23 mouse cellular contexts compared by ENCODE assay signal in the genomic region with DNA sequence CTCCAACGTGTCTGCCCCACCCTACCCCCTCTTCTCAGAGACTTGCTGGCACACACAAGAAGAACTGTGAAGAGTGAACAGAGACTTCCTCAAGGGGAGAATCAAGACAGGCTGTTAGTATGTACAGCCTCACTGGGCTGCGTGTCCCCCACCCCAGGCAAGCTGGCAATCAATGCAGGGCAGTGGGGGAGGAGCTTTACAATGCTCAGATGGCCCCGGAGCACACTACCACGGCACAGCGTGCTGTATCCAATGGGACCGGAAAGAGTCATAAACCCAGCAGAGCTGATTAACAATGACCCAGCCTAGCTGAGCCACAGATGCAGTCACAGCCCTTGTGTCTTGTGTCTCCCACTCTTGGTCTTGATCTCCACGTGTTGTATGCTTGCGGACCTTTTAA. TPM values are rescaled to one million over a fixed set of nuclear protein-coding genes. Genes with fewer than 3 reads are reported as not detected.
DNase-seq lines count a peak whose midpoint lies in the region; ATAC-seq and TF ChIP-seq lines count a peak whose summit lies in the region.
"Had no signal": no experiment of that assay in that cellular context is flagged by ENCODE, and none has a peak within 500 bp of the region (broad histone marks: within the 10 kb centered on the region; RNA-seq: fewer than 3 reads in every experiment).

No protein-coding gene starts in this region.

- H3K4me1 ChIP-seq in neural tube, embryonic 12.5 days = peaks cover 3% of the 10 kb centered on the region; the same call in 1 of the 2 replicates
- no peaks in the 10 kb centered on the region for H3K4me1 ChIP-seq in neural tube, embryonic 15.5 days
- H3K4me1 ChIP-seq: embryonic facial prominence, embryonic 10.5 days; heart, embryonic 15.5 days; hindbrain, embryonic 13.5 days had no signal

- no peak overlapping the region for H3K4me2 ChIP-seq in neural tube, embryonic 12.5 days (replicated peaks)
- no peak overlapping the region for H3K4me2 ChIP-seq in neural tube, embryonic 15.5 days
- H3K4me2 ChIP-seq: heart, embryonic 11.5 days; heart, embryonic 15.5 days; hindbrain, embryonic 13.5 days had no signal

- 0 out of 2 replicates have a peak overlapping the region, but pooled peaks have one; percentile 13 for H3K9ac ChIP-seq in neural tube, embryonic 12.5 days
- H3K9ac ChIP-seq in neural tube, embryonic 15.5 days (replicated peaks) = no peak overlapping the region
- H3K9ac ChIP-seq: heart, embryonic 15.5 days; hindbrain, embryonic 13.5 days had no signal

- H3K9me3 ChIP-seq in neural tube, embryonic 12.5 days = no peaks in the 10 kb centered on the region
- H3K9me3 ChIP-seq in neural tube, embryonic 15.5 days (replicated peaks) = no peaks in the 10 kb centered on the region
- H3K9me3 ChIP-seq: embryonic facial prominence, embryonic 10.5 days; heart, embryonic 15.5 days; hindbrain, embryonic 13.5 days had no signal

- no peak for TF ChIP-seq CTCF in left cerebral cortex, adult 2 months (IDR thresholded peaks at IDR 0.05)

- intact Hi-C loops in left cerebral cortex, adult 2 months (cut with DNase I) = no loop called here

- no peak overlapping the region for H3K27ac ChIP-seq in neural tube, embryonic 12.5 days
- H3K27ac ChIP-seq in neural tube, embryonic 15.5 days (replicated peaks) = no peak overlapping the region
- H3K27ac ChIP-seq in left cerebral cortex, adult 2 months = no peak overlapping the region
- H3K27ac ChIP-seq: embryonic facial prominence, embryonic 10.5 days; heart, embryonic 15.5 days; hindbrain, embryonic 13.5 days; hindbrain, postnatal 0 days had no signal

- no peaks in the 10 kb centered on the region for H3K27me3 ChIP-seq in neural tube, embryonic 12.5 days (replicated peaks)
- H3K27me3 ChIP-seq in neural tube, embryonic 15.5 days (replicated peaks) = no peaks in the 10 kb centered on the region
- H3K27me3 ChIP-seq: heart, embryonic 15.5 days; hindbrain, embryonic 13.5 days had no signal

- H3K4me3 ChIP-seq in neural tube, embryonic 12.5 days = no peak overlapping the region
- no peak overlapping the region for H3K4me3 ChIP-seq in neural tube, embryonic 15.5 days (replicated peaks)
- H3K4me3 ChIP-seq in left cerebral cortex, adult 2 months = no peak overlapping the region
- H3K4me3 ChIP-seq: embryonic facial prominence, embryonic 10.5 days; heart, embryonic 15.5 days; hindbrain, embryonic 13.5 days had no signal

- H3K36me3 ChIP-seq in neural tube, embryonic 12.5 days = no peaks in the 10 kb centered on the region
- no peaks in the 10 kb centered on the region for H3K36me3 ChIP-seq in neural tube, embryonic 15.5 days
- H3K36me3 ChIP-seq: embryonic facial prominence, embryonic 10.5 days; heart, embryonic 15.5 days; hindbrain, embryonic 13.5 days had no signal

- 35% methylated on average over 8 of the region's 8 CpGs for WGBS in neural tube, embryonic 12.5 days
- WGBS in neural tube, embryonic 15.5 days = 30% methylated on average over 8 of the region's 8 CpGs

- ATAC-seq in neural tube, embryonic 12.5 days (ENCODE audit: low FRiP score, low read depth) = no peak
- ATAC-seq in neural tube, embryonic 15.5 days (ENCODE audit: low FRiP score) = no peak
- ATAC-seq: forebrain, embryonic 14.5 days; hindbrain, postnatal 0 days had no signal

- DNase-seq in ES-CJ7 (ENCODE audit: low read depth, low spot score) (peak; percentile 83), ZHBTc4 (ENCODE audit: low read depth, low spot score) (peak; percentile 84)
- peak; percentile 2 for DNase-seq in mesoderm, embryonic 11.5 days (ENCODE audit: low read depth, low spot score)
- no peak for DNase-seq in left cerebral cortex, adult 9 months (ENCODE audit: low spot score in 2 of 2)
- DNase-seq in adrenal gland, adult (ENCODE audit: inconsistent age in 2 of 2, low spot score in 1 of 2) = no peak
- no peak for DNase-seq in left cerebral cortex, adult 2 months (ENCODE audit: extremely low spot score in 1 of 2, low spot score in 2 of 2)
- DNase-seq: adrenal gland, postnatal 14 days; cerebellum, adult 11-12 months; cerebellum, adult 9-10 months; cerebellum, postnatal 25 days; gastrocnemius, postnatal 36 days; heart, adult 18-20 months; heart, postnatal 14 days had no signal

RNA-seq across cellular contexts. Expression of a gene that starts 25.2 kb away (rescaled TPM):
- polyA plus RNA-seq in neural tube, embryonic 12.5 days (2016; fragmentation: Nextera tagmentation; extraction: Ambion mirVana) = 15.7 and 19.1 TPM in 2 replicates
- 10.2 and 11.5 TPM in 2 replicates for polyA plus RNA-seq in neural tube, embryonic 15.5 days (2015; fragmentation: Nextera tagmentation; extraction: Ambion mirVana)
- 10 to 100 TPM; 46.6 to 49.4 TPM for total RNA-seq in left cerebral cortex, adult 2 months (2021)

RNA-seq across cellular contexts. Expression of a gene that starts 38.7 kb away (rescaled TPM):
- polyA plus RNA-seq in neural tube, embryonic 12.5 days (2016; fragmentation: Nextera tagmentation; extraction: Ambion mirVana) = 10.3 and 13.5 TPM in 2 replicates
- polyA plus RNA-seq in neural tube, embryonic 15.5 days (2015; fragmentation: Nextera tagmentation; extraction: Ambion mirVana) = 5.7 and 8.0 TPM in 2 replicates
- total RNA-seq in left cerebral cortex, adult 2 months (2021) = 10 to 100 TPM; 10.4 to 11.7 TPM

RNA-seq across cellular contexts. Expression of a gene that starts 43.9 kb away (rescaled TPM):
- 0.22 and 0.28 TPM in 2 replicates for polyA plus RNA-seq in neural tube, embryonic 12.5 days (2016; fragmentation: Nextera tagmentation; extraction: Ambion mirVana)
- polyA plus RNA-seq in neural tube, embryonic 15.5 days (2015; fragmentation: Nextera tagmentation; extraction: Ambion mirVana) = 0.47 and 0.49 TPM in 2 replicates
- total RNA-seq in left cerebral cortex, adult 2 months (2021) = under 1 TPM in 1 of 2 experiments, not detected in 1; 0.47 TPM
- total RNA-seq: gastrocnemius, adult 8-10 months; gastrocnemius, postnatal 36 days; hematopoietic stem cell, adult 5-6 weeks had no signal

Comparison
In these comparisons a context has a peak if more than half of its experiments do, and no peak if none do; other contexts are left out.
1. DNase-seq: peak in ES-CJ7 (single experiment), ZHBTc4 (single experiment) and mesoderm, embryonic 11.5 days (single experiment); none in left cerebral cortex, adult 9 months (0 of 2), adrenal gland, adult (0 of 2) and left cerebral cortex, adult 2 months (0 of 2).